Mouse (Mus musculus) midbrain, embryonic 10.5 days (tissue): ENCODE measurements around the gene Wdr11. TPM values are rescaled to one million over a fixed set of nuclear protein-coding genes. Genes with fewer than 3 reads are reported as not detected.

Experiments
- DNase-seq: peaks from one replicate; pipeline ENCODE4 v3.0.0-alpha.2; 2017; ENCODE audit warnings: low spot score
- H3K27ac ChIP-seq: fragments of 300-500 bp; sonication (generic); replicated peaks from 2 replicates; pipeline ENCODE4 v1.5.1; 2016; ENCODE audit warnings: mild to moderate bottlenecking
- H3K27me3 ChIP-seq: fragments of 300-500 bp; sonication (generic); 2 replicates; pipeline ENCODE4 v1.6.1; 2016; ENCODE audit warnings: low read depth, mild to moderate bottlenecking; ENCODE audit not compliant: poor library complexity, severe bottlenecking
- H3K36me3 ChIP-seq: fragments of 300-500 bp; sonication (generic); 2 replicates; pipeline ENCODE4 v1.6.1; 2016; ENCODE audit warnings: mild to moderate bottlenecking, moderate library complexity
- H3K4me1 ChIP-seq: fragments of 300-500 bp; sonication (generic); 2 replicates; pipeline ENCODE4 v1.6.1; 2016
- H3K4me3 ChIP-seq: fragments of 300-500 bp; sonication (generic); 2 replicates; pipeline ENCODE4 v1.5.1; 2016; ENCODE audit warnings: mild to moderate bottlenecking, moderate library complexity
- H3K9me3 ChIP-seq: fragments of 300-500 bp; sonication (generic); replicated peaks from 2 replicates; pipeline ENCODE4 v1.6.1; 2016; ENCODE audit warnings: mild to moderate bottlenecking
- WGBS: fragments of 180-500 bp; shearing (Covaris S2); methylation state at CpG from one replicate; pipeline ENCODE4 v1.1.7; 2016; 5-methylcytosine and 5-hydroxymethylcytosine counted together
- polyA plus RNA-seq: library from polyadenylated mRNA; unstranded; fragments of >200 nt; fragmentation: Nextera tagmentation; extraction: Ambion mirVana; gene quantifications from 2 replicates; pipeline ENCODE4 v1.2.1, GENCODE M21; 2016

Gene Wdr11
- polyA plus RNA-seq, 1 experiment from 2014 or later = 37.3 TPM

DNA sequence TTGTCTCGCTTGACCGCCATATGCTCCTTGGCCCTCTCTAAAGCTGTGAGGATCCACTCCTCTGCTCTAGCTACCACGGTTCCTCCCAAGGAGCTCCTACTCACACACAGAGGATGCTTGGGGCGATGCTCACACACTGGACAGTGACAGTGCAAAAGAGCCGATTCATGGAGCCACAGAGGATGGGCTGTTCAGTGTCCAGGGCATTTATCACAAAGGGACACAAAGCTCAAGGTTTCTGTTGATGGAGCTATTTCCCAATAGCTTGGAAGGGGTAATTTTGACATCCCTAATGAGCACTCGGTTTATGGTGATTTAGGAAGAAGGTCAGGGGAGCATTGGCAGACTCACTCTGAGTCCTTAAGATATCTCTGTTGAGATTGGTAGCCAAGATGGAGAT, 84.2 kb downstream of the Wdr11 start:
- Histone ChIP-seq H3K9me3 (no peaks in the 10 kb centered on the region), H3K4me3 (no peak overlapping the region), H3K27me3 (no peaks in the 10 kb centered on the region), H3K36me3 (no peaks in the 10 kb centered on the region), H3K4me1 (peaks cover 34% of the 10 kb centered on the region), H3K27ac (no peak overlapping the region)
- no peak for DNase-seq
- WGBS = 95% methylated on average over 6 of the region's 6 CpGs

DNA sequence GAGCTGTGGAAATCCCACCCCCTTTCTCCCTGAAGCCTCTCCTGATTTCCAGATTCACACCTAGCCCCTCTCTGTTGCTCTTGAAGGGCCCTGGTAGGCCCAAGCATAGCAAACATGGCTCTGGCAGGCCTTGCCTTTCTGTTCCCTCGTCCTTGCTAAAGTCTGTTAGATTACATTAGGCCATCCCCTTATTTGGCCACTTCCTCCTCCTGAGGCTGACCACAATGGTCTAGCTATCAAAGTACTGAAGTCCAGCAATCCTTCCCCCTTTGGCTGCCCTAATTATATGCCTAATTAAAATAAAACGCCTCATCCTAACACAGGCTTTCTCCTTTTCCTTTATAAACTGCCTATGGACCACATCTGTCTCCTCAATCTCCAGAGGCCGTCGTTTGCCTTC, 85.5 kb downstream of the Wdr11 start:
- H3K4me1 ChIP-seq = peaks cover 38% of the 10 kb centered on the region
- H3K27ac ChIP-seq = no peak overlapping the region
- H3K9me3 ChIP-seq = no peaks in the 10 kb centered on the region
- H3K36me3 ChIP-seq = no peaks in the 10 kb centered on the region
- 84% methylated on average over 4 of the region's 4 CpGs for WGBS
- no peak overlapping the region for H3K4me3 ChIP-seq
- peaks cover 6% of the 10 kb centered on the region; the same call in 1 of the 2 replicates for H3K27me3 ChIP-seq
- no peak for DNase-seq

DNA sequence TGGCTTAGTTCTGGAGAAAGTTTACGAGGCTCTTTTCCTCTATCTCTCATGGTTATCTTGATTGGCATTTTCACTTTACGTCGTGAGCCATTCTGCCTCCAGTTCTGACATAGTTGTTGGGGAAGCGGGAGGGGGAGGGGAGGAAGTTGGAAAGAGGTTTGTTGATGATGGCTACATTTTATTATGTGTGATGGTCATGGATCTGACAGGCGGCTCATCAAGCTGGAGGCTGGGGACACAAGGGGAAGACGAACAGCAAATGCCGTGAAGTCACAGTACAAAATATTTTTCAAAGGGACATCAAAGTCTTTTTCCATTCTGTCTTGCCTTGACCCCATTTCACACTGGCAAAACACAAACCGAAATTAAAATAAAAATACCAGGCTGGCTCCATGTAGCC, 86.8 kb downstream of the Wdr11 start:
- H3K4me1 ChIP-seq = peaks cover 34% of the 10 kb centered on the region
- 86% methylated on average over 8 of the region's 8 CpGs for WGBS
- DNase-seq = no peak

DNA sequence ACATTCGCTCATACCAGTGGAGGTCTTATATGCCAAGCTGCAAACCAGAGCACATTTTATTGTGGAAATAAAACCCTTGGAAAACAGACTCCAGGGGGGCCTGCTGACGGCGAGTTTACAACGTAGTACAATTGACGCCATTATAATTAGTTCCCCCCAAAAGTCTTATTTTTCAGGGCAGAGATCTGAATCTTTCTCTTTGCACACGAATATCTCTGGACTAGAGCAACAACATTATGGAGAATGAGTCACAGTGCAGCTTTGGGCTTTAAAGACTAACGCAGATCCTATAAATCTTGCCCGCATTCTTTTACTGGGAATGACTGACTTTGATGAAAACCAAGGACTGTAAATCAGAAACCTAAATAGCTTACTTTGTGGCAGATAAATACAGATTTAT, 87.3 kb downstream of the Wdr11 start:
- no peak overlapping the region for H3K4me3 ChIP-seq
- no peaks in the 10 kb centered on the region for H3K36me3 ChIP-seq
- H3K27me3 ChIP-seq = peaks cover 6% of the 10 kb centered on the region; the same call in 1 of the 2 replicates
- WGBS = 86% methylated on average over 8 of the region's 8 CpGs
- H3K9me3 ChIP-seq = no peaks in the 10 kb centered on the region
- H3K27ac ChIP-seq = no peak overlapping the region
- DNase-seq = no peak
- peaks cover 28% of the 10 kb centered on the region for H3K4me1 ChIP-seq

More for the DNA sequence above, 86.8 kb downstream of the Wdr11 start:
- Histone ChIP-seq H3K27ac (no peak overlapping the region), H3K27me3 (peaks cover 6% of the 10 kb centered on the region; the same call in 1 of the 2 replicates), H3K36me3 (no peaks in the 10 kb centered on the region), H3K4me3 (no peak overlapping the region), H3K9me3 (no peaks in the 10 kb centered on the region)

DNA sequence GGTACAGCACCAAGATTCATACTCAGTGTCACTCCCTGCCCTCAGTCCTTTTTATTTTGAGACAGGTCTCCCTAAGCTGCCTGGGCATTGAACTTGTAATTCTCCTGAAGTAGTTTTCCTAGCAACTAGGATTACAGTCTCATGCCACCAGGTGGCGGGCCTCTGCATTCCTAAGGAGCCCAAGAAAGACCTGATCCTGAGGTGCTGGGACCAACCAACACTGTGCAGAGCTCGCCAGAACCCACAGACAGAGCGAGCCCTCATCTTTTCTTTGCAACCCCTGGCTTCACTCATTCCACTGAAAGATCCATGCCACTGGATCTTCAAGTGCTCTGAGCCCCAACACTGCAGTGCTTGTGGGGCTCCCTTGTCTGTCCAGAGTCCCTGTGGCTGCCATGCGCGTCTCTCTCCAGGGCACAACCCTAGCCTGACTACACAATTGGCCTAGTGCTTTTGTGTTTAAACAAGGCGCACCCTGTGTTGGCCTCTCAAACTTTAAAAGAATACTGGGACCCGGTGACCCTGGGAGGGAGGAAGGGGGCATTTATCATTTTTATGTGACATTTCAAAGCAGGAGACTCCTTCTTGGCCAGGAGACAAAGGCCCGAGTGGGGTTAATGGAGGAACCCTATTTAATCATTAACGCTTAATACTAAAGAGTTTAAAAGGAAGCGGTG, 89.0 kb downstream of the Wdr11 start:
- Histone ChIP-seq H3K4me3 (no peak overlapping the region), H3K36me3 (no peaks in the 10 kb centered on the region), H3K27me3 (peaks cover 6% of the 10 kb centered on the region; the same call in 1 of the 2 replicates), H3K9me3 (no peaks in the 10 kb centered on the region), H3K27ac (peak overlapping the region; percentile 24; the same call in 1 of the 2 replicates), H3K4me1 (peaks cover 30% of the 10 kb centered on the region)
- WGBS = 55% methylated on average over 10 of the region's 10 CpGs
- DNase-seq = peak; percentile 71

DNA sequence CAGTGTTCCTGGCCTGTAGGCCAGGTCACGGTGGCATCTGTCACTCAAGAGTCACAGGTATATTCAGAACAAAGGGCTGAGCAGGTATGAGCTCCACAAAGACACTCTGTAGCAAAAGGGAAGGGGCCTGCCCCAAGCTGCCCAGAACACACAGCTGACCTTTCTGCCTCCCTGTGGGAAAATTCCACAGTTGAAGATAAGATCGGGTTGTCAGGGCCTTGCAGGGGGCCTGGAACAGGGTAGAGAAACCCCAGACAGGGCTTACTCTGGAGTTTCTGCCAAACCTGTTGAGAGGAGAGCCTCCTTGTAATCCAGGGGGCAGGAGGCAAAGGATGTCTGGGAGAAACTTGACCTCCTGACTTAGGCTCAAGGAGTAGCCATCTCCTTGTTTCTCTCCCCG, 90.9 kb downstream of the Wdr11 start:
- no peaks in the 10 kb centered on the region for H3K36me3 ChIP-seq
- H3K9me3 ChIP-seq = no peaks in the 10 kb centered on the region
- H3K4me3 ChIP-seq = no peak overlapping the region
- DNase-seq = no peak
- WGBS = 69% methylated on average over 3 of the region's 3 CpGs
- no peak overlapping the region for H3K27ac ChIP-seq
- peaks cover 34% of the 10 kb centered on the region for H3K4me1 ChIP-seq
- peaks cover 6% of the 10 kb centered on the region; the same call in 1 of the 2 replicates for H3K27me3 ChIP-seq

DNA sequence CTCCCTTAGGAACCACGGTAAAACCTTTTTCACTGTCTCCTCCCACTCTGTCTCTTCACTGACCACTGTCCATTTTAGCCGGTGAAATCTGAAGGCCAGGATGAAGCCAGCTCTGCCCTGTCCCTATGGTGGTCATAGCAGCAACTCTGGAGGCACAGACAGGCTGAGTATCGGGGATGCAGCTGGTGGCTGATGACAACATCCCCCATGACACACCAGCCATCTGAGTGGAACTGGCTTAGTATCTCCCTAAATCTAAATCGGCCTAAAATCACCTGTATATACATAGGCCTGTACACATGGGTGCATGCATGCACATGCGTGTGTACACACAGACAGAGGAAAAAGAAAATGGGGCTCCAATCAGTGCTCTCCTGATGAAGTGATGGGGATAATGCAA, 93.7 kb downstream of the Wdr11 start:
- H3K4me1 ChIP-seq = peaks cover 33% of the 10 kb centered on the region
- 0 out of 2 replicates have a peak overlapping the region, but pooled peaks have one; percentile 10 for H3K27ac ChIP-seq
- 77% methylated on average over 5 of the region's 5 CpGs for WGBS
- no peaks in the 10 kb centered on the region for H3K36me3 ChIP-seq
- no peaks in the 10 kb centered on the region for H3K9me3 ChIP-seq
- no peak overlapping the region for H3K4me3 ChIP-seq
- peak; percentile 10 for DNase-seq
- peaks cover 6% of the 10 kb centered on the region; the same call in 1 of the 2 replicates for H3K27me3 ChIP-seq
